Mouse (Mus musculus) T-helper 17 cell (primary cell): ENCODE measurements around the gene Sh2b1.

Source experiments
- in situ Hi-C, 2 experiments: fragments of 300-600 bp; cut with MboI, MseI; formaldehyde crosslinking; loops; 1 replicate in 1 of 2; 2 replicates in 1 of 2; pipeline ENCODE4 v1.15.1; 2025; ENCODE audit warnings: high pct_unique_total_duplicates in 2 of 2

Sh2b1 gene

DNA sequence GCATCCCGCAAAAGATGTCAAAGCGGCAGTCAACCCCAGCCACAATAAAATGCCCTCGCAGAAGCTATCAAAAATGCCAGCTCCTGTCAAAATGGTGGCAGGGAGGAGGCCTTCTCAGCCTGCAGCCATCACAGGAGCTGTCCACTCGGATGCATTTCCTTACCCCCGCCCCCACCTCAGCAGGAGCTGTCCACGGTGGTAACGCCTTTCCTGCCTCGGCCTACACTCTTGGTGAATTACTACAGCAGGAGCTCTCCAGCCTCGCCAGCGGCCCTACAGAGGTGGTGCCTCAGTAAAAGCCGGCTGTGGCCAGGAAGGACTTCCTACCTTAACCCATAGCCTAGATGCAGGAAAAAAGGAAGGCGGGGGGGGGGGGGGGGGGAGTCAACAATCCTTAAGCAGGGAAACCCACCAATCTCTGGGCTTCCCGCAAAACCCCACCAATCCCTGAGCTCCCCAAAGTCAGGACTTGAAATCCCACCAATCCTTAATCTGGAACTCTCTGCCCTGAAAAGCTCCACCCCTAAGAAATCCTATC lies 47.8 kb downstream of the Sh2b1 start:
- in situ Hi-C loops, result no loop called here

DNA sequence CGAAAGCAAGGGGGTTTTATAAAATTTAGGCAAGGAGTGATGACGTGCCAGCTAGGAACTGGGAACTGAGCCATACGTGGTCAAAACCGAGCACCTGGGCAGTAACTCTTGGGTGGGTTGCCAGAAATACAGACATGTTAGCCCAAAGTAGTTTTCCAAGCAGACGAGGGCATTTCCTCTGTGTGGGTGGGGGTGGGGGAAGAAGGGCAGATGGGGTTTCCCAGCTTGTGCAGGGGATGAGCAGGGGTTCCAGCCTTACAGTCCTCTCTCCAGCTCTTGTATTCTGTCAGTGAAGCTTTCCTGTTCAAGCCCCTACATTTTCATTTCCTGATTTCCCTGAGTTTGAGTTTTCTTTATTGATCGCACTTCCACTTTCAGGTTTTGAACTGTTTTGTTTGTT lies 51.1 kb downstream of the Sh2b1 start:
- in situ Hi-C loops, result no loop called here

DNA sequence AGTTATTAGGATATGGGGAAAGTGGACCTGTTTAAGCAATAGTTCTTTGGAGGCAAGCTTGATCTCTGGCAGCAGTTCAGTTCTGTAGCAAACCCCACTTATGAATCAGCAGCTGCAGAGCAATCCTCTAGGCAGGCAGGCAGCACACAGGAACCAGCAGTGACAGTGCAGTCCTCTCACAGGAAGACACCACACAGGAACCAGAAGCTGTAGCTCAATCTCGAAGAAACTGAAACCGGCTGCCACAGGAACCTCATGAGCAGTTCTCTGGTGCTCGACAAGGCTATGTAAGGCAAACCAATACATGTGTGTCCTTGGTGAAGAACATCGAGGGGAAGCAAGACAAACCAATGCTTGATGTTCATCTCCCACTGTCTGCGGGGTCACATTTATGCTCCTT lies 53.5 kb downstream of the Sh2b1 start:
- in situ Hi-C loops, result no loop called here

DNA sequence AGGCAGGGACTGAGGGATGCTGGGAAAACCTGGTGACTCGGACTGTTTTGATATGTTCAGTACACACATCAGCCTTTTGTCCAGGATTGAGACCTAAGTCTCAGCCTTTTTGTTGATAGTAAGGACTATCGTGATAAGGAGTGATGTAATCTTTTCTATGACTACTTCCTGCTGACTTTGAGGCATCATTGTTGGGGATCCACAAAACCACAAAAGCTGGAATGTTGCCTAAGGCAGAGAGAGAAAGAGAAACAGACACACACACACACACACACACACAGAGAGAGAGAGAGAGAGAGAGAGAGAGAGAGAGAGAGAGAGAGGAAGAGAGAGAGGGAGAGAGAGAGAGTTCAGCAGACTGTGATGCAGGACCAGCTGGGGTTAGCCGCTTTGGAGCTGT lies 56.7 kb downstream of the Sh2b1 start:
- in situ Hi-C loops, result no loop called here

DNA sequence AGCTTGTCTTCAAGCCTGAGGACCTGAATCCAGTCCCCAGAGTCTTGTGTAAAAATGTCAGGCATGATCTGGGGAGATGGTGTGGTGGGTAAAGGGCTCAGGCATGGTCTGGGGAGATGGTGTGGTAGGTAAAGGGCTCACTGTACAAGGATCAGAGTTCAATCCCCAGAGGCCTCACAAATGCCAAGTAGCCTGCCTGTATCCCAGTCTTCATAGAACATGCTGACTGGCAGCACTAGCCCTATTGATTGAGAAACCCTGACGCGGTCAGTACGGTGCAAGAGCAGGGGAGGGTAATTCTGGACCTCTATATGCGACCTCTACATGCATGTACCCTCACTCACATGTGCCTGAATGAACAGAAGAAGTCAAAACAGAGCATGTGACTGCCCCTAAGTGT lies 57.6 kb downstream of the Sh2b1 start:
- in situ Hi-C loops, result no loop called here

DNA sequence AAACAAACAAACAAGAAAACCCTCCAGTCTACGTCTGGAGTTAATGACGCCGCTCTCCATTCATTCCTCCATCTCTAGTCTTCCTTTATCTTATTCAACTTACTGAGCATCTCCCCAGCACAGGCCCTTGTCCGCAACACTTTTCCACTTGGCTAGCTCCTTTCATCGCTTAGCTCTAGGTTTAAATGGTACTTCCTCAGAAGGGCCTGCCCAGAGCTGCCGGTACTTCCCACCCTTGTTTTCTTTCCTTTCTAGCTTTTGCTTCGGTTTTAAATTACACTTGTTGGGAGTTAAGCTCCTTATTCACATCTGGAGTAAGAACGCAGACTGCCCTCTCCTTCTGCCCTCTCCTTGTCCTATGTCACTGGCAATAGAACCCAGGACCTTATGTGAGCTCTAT lies 58.2 kb downstream of the Sh2b1 start:
- in situ Hi-C loops, result no loop called here
